Mouse (Mus musculus): Measurements from ENCODE around the gene Cacnb1. TPM values are rescaled to one million over a fixed set of nuclear protein-coding genes. Genes with fewer than 3 reads are reported as not detected.
A peak's percentile ranks its signal among the peaks of the same experiment; 100 is the strongest.

The Cacnb1 gene
- polyA plus RNA-seq, 1 experiment from 2014 or later: 52.1 TPM

DNA sequence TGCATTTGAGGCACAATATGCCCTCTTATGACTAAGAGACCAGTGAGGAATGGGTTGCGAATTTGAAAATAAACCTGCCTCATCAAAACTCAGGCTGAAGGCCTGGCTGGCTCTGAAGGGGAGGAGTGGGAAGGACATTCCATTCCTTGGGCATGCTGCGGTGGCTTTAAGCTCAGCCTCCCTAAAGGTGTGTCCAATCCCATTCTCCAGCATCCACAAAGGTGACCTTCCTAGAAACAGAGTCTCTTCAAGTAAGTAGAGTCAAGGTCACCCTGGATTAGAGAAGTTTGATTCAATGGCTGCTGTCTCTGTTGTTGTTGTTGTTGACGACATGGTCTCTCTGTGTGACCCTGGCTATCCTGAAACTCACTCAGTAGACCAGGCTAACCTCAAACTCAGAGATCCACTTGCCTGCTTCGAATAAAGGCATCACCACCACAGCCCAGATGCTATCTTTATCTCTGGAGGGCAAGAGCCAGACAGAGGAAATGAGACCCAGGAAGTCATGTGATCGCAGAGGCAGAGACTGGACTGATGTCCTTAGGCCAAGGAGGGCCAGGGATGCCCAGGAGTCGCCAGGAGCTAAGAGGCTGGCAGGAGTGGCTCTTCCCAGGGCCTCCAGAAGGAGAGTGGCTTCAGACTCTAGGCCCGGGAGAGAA is 64.1 kb downstream of the Cacnb1 start:
- no peak overlapping the region for H3K27ac ChIP-seq (replicated peaks)
- no peak overlapping the region for H3K4me3 ChIP-seq

DNA sequence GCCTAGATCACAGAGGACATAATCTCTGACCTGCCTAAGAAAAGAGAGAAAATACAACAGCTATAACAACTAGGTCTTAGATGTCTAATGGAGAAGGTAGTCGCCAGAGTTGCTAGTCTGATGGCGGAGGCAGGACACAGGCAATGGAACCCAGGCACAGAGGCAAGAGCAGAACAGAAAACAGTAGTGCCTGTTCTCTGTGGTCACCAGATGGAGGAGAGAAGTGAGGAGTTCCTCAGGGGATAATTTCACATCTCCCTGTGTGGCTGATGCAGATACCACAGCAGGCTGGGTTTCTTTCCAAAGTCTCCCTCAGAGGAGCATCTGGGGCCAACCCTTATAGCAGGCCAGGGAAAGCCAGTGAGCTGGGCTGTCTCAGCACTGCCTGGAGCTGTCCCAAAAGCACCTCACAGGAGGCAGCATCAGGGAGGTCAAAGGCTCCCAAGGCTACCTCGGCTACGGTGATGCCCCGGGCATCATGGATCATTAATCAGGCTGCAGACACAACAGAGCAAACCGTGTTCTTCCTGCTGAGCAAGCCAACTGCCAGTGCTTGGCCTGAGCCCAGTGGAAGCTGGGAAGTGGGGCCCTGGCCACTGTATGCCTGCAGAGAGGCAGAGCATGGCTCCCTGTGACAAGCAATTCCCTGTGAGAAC is 65.8 kb downstream of the Cacnb1 start:
- Histone ChIP-seq H3K27me3 (no peaks in the 10 kb centered on the region), H3K4me1 (replicated peaks) (peaks cover 26% of the 10 kb centered on the region), H3K9me3 (no peaks in the 10 kb centered on the region), H3K36me3 (no peaks in the 10 kb centered on the region), H3K4me3 (no peak overlapping the region), H3K27ac (replicated peaks) (peak overlapping the region; percentile 33; the same call in 1 of the 2 replicates), H3K9ac (no peak overlapping the region), H3K4me2 (no peak overlapping the region)
- WGBS: 34% methylated on average over 6 of the region's 6 CpGs
- peak; percentile 40; the same call in 1 of the 2 replicates for ATAC-seq (ENCODE audit: low read depth)

More for the DNA sequence above, 64.1 kb downstream of the Cacnb1 start:
- WGBS: 87% methylated on average over 7 of the region's 7 CpGs
- Histone ChIP-seq H3K36me3 (no peaks in the 10 kb centered on the region), H3K9me3 (no peaks in the 10 kb centered on the region), H3K9ac (peak overlapping the region; percentile 12; the same call in 1 of the 2 replicates), H3K4me2 (no peak overlapping the region), H3K4me1 (replicated peaks) (peaks cover 26% of the 10 kb centered on the region), H3K27me3 (no peaks in the 10 kb centered on the region)
- no peak for ATAC-seq (ENCODE audit: low read depth)

DNA sequence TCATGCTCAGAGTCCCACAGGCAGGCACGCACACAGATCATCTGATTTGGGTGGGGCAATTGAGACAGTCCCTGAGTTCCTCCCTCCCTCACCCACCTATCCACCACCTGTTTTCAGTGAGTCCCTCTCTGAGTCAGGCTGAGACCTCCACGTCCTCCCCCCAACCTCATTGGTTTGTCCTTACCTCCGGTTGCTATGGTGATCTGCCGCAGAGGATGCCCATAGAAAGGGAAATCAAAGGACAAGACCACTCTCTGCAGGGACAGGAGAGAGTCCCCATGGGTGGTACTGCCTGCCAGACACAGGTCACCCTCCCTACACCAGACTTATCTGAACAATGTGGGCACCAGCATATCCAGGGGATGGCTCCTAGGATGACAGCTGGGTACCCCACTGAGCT is 66.9 kb downstream of the Cacnb1 start:
- no peak overlapping the region for H3K27ac ChIP-seq (replicated peaks)
- no peaks in the 10 kb centered on the region for H3K9me3 ChIP-seq
- 46% methylated on average over 4 of the region's 4 CpGs for WGBS
- ATAC-seq (ENCODE audit: low read depth): no peak
- no peak overlapping the region for H3K4me2 ChIP-seq
- no peak overlapping the region for H3K9ac ChIP-seq
- peaks cover 26% of the 10 kb centered on the region for H3K4me1 ChIP-seq (replicated peaks)
- no peak overlapping the region for H3K4me3 ChIP-seq
- H3K36me3 ChIP-seq: no peaks in the 10 kb centered on the region
- H3K27me3 ChIP-seq: no peaks in the 10 kb centered on the region

DNA sequence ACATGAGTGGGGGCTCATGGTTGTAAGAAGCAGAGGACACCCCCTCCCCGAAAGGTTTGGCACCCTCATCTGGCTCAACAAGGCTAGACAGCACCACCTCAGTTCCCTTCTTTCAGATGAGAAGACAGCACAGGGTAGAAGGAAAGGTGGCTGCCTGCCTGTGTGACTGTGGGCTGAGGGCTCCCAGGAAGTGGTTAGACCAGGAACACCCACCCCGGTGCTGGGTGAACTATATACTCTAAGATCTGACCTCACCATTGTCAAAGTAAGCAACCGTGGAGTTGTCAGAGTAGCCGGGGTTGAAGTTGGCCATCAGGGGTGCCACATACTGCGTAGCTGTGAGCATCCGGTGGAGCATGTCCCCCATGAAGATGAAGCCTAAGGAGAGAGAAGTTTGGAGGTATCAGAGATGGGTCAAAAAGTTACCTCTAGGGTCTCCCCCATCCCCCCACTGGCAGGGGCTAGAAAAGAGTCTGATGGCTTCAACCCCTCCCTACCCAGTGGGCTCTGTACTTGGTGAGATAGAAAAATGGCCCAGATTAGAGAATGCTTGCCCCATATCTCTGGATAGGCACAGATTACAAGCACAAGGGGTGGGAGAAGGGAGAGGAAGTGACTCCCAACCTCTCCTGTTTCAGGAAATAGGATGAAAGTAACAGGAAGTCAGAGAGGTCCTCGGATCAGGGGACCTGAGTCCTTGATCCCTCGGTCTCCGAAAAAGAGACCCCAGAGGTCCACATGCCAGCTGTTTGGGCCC is 67.5 kb downstream of the Cacnb1 start:
- Histone ChIP-seq H3K27me3 (no peaks in the 10 kb centered on the region), H3K9me3 (no peaks in the 10 kb centered on the region), H3K9ac (no peak overlapping the region), H3K4me3 (no peak overlapping the region), H3K4me1 (replicated peaks) (peaks cover 32% of the 10 kb centered on the region), H3K36me3 (no peaks in the 10 kb centered on the region), H3K27ac (replicated peaks) (no peak overlapping the region), H3K4me2 (no peak overlapping the region)
- ATAC-seq (ENCODE audit: low read depth): no peak
- 81% methylated on average over 9 of the region's 9 CpGs for WGBS

DNA sequence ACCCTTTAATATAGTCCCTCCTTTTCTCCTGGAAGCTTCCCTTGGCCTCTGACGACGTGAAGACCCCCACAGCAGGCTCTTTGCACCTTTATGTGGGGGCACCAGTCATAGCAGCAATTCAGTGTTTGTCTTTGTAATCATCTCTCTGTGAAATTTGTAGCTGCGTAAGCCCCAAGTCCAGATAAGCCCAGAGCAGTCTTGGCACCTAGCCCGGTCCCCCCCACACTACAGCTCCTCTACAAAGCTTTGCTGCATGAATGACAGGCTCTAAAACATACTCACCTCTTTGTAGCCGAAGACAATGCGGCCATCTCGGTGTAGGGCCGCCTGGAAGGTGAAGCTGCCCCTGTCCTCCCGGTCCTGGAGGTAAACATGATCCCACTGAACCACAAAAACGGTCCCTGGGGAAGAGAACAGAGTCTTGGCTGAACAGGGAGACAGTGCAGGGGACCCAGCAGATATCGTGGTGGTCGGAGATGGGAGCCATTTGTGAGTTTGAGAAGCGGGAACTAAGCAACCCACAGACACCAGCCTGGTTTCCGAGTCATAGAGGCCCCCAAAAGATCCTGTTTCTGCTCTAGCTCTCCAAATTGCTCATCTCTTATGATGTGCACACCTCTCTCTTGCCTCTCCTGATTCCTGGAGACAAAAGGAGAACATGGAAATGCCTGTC is 68.2 kb downstream of the Cacnb1 start:
- ATAC-seq (ENCODE audit: low read depth): no peak
- H3K27ac ChIP-seq (replicated peaks): no peak overlapping the region
- no peak overlapping the region for H3K9ac ChIP-seq
- H3K36me3 ChIP-seq: no peaks in the 10 kb centered on the region
- H3K9me3 ChIP-seq: no peaks in the 10 kb centered on the region
- peaks cover 39% of the 10 kb centered on the region for H3K4me1 ChIP-seq (replicated peaks)
- H3K27me3 ChIP-seq: no peaks in the 10 kb centered on the region
- H3K4me3 ChIP-seq: no peak overlapping the region
- WGBS: 70% methylated on average over 14 of the region's 14 CpGs
- no peak overlapping the region for H3K4me2 ChIP-seq

DNA sequence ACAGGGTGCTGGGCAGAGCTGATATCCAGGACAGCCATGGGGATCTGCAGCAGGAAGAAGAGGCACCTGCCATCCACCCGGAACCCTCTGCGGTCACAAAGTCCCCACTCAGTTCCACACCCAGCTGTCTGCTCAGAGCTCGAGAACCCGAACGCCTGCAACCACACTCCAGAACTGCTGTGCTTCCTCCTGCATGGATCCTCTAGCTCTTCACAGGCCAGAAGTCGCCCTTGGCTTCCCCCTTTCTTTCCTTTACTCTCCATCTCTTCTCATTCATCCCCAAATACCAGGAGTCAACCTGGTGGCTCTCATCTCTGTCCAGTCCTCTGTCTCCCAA is 68.9 kb downstream of the Cacnb1 start:
- Histone ChIP-seq H3K4me2 (no peak overlapping the region), H3K9ac (no peak overlapping the region), H3K27me3 (no peaks in the 10 kb centered on the region), H3K36me3 (no peaks in the 10 kb centered on the region), H3K4me1 (replicated peaks) (peaks cover 36% of the 10 kb centered on the region), H3K9me3 (no peaks in the 10 kb centered on the region), H3K27ac (replicated peaks) (no peak overlapping the region), H3K4me3 (no peak overlapping the region)
- ATAC-seq (ENCODE audit: low read depth): no peak
- 90% methylated on average over 6 of the region's 6 CpGs for WGBS

DNA sequence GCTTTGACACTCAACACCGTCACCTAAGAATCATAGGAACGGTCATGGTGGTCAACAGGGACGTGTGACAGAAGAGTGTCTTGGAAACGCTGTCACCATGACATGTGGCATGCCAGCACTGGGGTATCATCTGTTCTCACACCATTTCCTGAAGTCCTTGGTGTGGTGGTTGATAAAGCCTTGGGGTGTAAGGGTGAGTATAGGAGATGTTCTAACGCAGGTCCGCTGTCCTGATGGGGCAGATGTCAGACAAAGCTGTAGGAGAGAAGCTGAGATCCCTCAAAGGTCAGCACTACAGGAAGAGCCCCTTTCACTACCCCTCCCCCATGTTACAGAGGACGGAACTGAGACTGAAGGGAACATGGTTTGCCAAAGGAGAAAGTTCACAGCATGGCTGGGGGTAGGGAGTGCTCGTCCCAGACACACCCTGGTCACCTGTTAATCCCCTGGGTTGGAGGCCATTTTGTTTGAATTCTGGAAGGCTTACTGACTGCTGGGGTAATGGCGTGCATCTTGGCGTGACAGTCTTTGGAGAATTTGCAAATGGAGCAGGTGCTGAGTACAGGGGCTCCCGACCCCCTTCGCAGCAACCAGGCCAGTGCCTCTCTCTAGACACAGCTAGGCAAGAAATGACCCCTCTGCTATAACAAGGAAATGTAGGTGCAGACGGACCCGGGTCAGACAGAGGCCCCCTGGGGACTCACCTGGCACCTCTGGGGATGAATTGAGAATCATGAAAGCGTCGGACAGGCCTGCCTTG is 69.5 kb downstream of the Cacnb1 start:
- ATAC-seq (ENCODE audit: low read depth): no peak
- 79% methylated on average over 16 of the region's 16 CpGs for WGBS

DNA sequence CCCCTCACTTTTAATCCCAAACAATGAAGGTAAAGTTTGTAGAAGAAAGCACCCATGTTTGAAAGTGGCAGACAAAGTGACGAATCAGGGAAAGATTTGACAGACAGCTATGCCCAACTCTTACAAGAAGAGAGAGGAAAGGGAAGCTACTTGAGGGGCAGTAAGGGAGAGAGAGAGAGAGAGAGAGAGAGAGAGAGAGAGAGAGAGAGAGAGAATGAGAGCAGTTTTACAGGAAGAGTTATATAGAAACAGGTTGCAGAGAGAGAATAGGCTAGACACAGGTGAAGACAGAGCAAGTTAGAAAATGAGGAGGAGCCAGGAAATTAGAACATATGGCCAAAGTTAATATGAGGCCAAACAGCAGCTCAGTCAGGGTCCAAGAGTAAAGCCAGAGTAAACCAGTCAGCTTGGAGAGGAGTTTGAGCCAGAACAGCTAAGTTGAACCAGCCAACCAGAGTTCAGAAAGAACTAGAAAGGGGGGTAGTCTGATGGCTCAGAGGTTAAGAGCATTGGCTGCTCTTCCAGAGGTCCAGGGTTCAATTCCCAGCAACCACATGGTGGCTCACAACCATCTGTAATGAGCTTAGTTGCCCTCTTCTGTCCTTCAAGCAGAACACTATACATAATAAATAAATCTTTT is 70.3 kb downstream of the Cacnb1 start:
- Histone ChIP-seq H3K4me3 (no peak overlapping the region), H3K4me2 (no peak overlapping the region), H3K27ac (replicated peaks) (no peak overlapping the region), H3K9ac (no peak overlapping the region), H3K9me3 (no peaks in the 10 kb centered on the region), H3K27me3 (no peaks in the 10 kb centered on the region), H3K4me1 (replicated peaks) (peaks cover 34% of the 10 kb centered on the region), H3K36me3 (no peaks in the 10 kb centered on the region)
- WGBS: 97% methylated on average over 1 of the region's 1 CpGs
- ATAC-seq (ENCODE audit: low read depth): no peak

More for the DNA sequence above, 69.5 kb downstream of the Cacnb1 start:
- Histone ChIP-seq H3K27ac (replicated peaks) (no peak overlapping the region), H3K27me3 (no peaks in the 10 kb centered on the region), H3K9ac (no peak overlapping the region), H3K4me1 (replicated peaks) (peaks cover 35% of the 10 kb centered on the region), H3K9me3 (no peaks in the 10 kb centered on the region), H3K4me2 (no peak overlapping the region), H3K36me3 (no peaks in the 10 kb centered on the region), H3K4me3 (no peak overlapping the region)

Small RNA genes within 50 kb of the gene (microRNA-seq; reads per million reads assigned to microRNA genes)
- not detected for gene Gm27597

Other genes with a start within 250 kb of the Cacnb1 start
- 0.67 TPM in 1 of 2 replicates, not detected in the other for gene 1700001P01Rik, start 247.1 kb downstream of the Cacnb1 start, polyA plus RNA-seq (2015; fragmentation: Nextera tagmentation; extraction: Ambion mirVana)
- 351 and 415 TPM in 2 replicates for gene Rpl23, start 240.6 kb downstream of the Cacnb1 start, polyA plus RNA-seq (2015; fragmentation: Nextera tagmentation; extraction: Ambion mirVana)
- gene Lasp1, start 224.0 kb downstream of the Cacnb1 start, polyA plus RNA-seq (2015; fragmentation: Nextera tagmentation; extraction: Ambion mirVana): 114 and 123 TPM in 2 replicates
- gene B230217C12Rik, start 182.3 kb downstream of the Cacnb1 start, polyA plus RNA-seq (2015; fragmentation: Nextera tagmentation; extraction: Ambion mirVana): 31.0 and 32.3 TPM in 2 replicates
- 0.52 and 0.53 TPM in 2 replicates for gene Fbxo47, start 138.9 kb downstream of the Cacnb1 start, polyA plus RNA-seq (2015; fragmentation: Nextera tagmentation; extraction: Ambion mirVana)
- gene Plxdc1, start 36.6 kb downstream of the Cacnb1 start, polyA plus RNA-seq (2015; fragmentation: Nextera tagmentation; extraction: Ambion mirVana): 0.71 and 0.74 TPM in 2 replicates
- gene Arl5c, start 26.9 kb downstream of the Cacnb1 start, polyA plus RNA-seq (2015; fragmentation: Nextera tagmentation; extraction: Ambion mirVana): 5.9 and 8.4 TPM in 2 replicates
- gene Rpl19, start 3.7 kb upstream of the Cacnb1 start, polyA plus RNA-seq (2015; fragmentation: Nextera tagmentation; extraction: Ambion mirVana): 660 and 722 TPM in 2 replicates
- 12.5 and 13.9 TPM in 2 replicates for gene Stac2, start 30.4 kb upstream of the Cacnb1 start, polyA plus RNA-seq (2015; fragmentation: Nextera tagmentation; extraction: Ambion mirVana)
- 28.2 and 28.5 TPM in 2 replicates for gene Fbxl20, start 127.4 kb upstream of the Cacnb1 start, polyA plus RNA-seq (2015; fragmentation: Nextera tagmentation; extraction: Ambion mirVana)
- gene Med1, start 170.3 kb upstream of the Cacnb1 start, polyA plus RNA-seq (2015; fragmentation: Nextera tagmentation; extraction: Ambion mirVana): 60.1 and 66.1 TPM in 2 replicates
- 9.4 and 9.6 TPM in 2 replicates for gene Cdk12, start 180.0 kb upstream of the Cacnb1 start, polyA plus RNA-seq (2015; fragmentation: Nextera tagmentation; extraction: Ambion mirVana)

Data from neural tube, embryonic 13.5 days (tissue).